Comparison of ENCODE assay signal across 8 mouse cellular contexts in the genomic region with DNA sequence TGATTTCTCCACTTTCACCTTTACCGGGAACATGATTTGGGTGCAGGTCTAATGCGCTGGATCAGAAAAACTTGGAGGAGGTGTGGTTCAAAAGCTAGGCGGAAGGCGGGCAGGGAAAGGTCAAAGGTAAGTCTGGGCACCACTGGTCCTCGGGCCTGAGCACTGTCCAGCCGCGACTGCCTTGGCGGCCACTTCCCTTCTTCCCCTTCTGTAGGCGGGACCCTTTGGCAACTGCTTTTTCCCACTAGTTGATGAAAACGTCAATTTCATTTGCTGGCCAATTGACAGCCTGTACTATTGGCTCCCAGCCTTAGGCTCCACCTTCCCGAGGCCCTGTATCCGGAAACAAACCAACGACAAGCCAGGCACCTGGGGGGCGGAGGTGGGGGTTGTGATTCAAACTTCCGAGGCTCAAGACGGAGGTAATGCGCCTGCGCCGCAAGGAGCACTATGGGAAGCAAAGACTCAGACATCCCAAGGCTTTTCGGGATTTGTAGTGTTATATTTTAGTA. TPM values are rescaled to one million over a fixed set of nuclear protein-coding genes. Genes with fewer than 3 reads are reported as not detected.
DNase-seq lines count a peak whose midpoint lies in the region; ATAC-seq lines count a peak whose summit lies in the region.

Gene Lin37, minus strand, starts transcription at position 396 of the 512 bp plus-strand sequence.

- intact Hi-C loops in gastrocnemius, postnatal 14 days (cut with DNase I; ENCODE audit: low total_unique reads): no loop called here
- intact Hi-C loops in left cerebral cortex, postnatal 10 days (cut with DNase I): no loop called here

- peak; percentile 71 for ATAC-seq in inflammation-experienced regulatory T-cells, adult 6 months
- peak; percentile 77 for ATAC-seq in megakaryocyte-erythroid progenitor cell, adult 5-6 weeks (replicated peaks; ENCODE audit: low FRiP score, low TSS enrichment, poor library complexity, severe bottlenecking)

- DNase-seq in adrenal gland, adult (ENCODE audit: inconsistent age in 2 of 2, low spot score in 1 of 2): peak; percentile 98 to 99
- DNase-seq in embryo, embryonic 10.5 days (ENCODE audit: low spot score): peak; percentile 99
- peak; percentile 96 for DNase-seq in gastrocnemius, postnatal 14 days
- DNase-seq in left cerebral cortex, postnatal 10 days (ENCODE audit: extremely low spot score in 1 of 2, low spot score in 2 of 2): peak; percentile 98 to 99
- peak; percentile 96 for DNase-seq in right cerebral cortex, postnatal 25 days
- DNase-seq in urinary bladder, postnatal 4 days (ENCODE audit: low spot score in 2 of 2): peak; percentile 94 to 95

RNA-seq across cellular contexts. Expression of gene Lin37, which starts in this region (rescaled TPM):
- 1 to 10 TPM; 8.4 to 9.1 TPM for total RNA-seq in gastrocnemius, postnatal 14 days (2021)
- 100 to 1,000 TPM in 2 of 3 experiments, 10 to 100 TPM in 1; 94.5 to 112 (median 109) TPM for polyA plus RNA-seq in inflammation-experienced regulatory T-cells, adult 6 months (2017; shearing (Covaris generic))
- 10 to 100 TPM; 24.3 to 26.4 TPM for total RNA-seq in left cerebral cortex, postnatal 10 days (2021)
- 45.8 and 61.6 TPM in 2 replicates for total RNA-seq in megakaryocyte-erythroid progenitor cell, adult 5-6 weeks (2014; fragmentation: Nextera tagmentation)
- 13.8 and 28.6 TPM in 2 replicates for total RNA-seq in megakaryocyte-erythroid progenitor cell, adult 5-6 weeks (2017)

Comparison
In these comparisons a context has a peak if more than half of its experiments do, and no peak if none do; other contexts are left out.
1. Peak in every context shown above with its lines: DNase-seq and ATAC-seq.